Mouse (Mus musculus) MEL-GATA-1-ER (cell line): Measurements from ENCODE around the gene Cd59a.
"Not testable (repeated sequence)": the region's sequence is repeated elsewhere in the genome, so short reads cannot be mapped to it uniquely, and the experiment has no call there.

Experiments
- DNase-seq: peaks from one replicate; pipeline ENCODE4 v3.0.0-alpha.2; 2012; ENCODE audit warnings: low read depth; ENCODE audit errors: extremely low read depth

The Cd59a gene

DNA sequence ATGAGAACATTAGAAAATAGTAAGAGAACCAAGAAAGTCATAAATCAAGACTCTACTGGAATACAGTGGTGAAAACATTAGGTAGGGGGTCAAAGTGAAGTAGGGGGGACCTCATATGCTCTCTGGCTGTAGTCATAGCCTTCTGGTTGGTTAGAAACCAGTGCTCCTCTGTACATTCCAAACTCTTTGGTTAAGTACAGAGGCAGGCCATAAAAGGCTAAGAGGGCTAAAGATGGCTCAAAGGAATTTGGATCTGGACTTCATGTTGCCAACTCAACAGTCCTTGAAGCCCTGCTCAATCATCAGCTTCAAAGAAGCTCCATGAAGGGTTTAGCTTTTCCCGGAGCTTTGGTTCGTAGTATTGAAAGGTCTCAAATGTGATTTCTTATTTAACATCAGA is 13.4 kb downstream of the Cd59a start:
- not testable (repeated sequence) for DNase-seq

DNA sequence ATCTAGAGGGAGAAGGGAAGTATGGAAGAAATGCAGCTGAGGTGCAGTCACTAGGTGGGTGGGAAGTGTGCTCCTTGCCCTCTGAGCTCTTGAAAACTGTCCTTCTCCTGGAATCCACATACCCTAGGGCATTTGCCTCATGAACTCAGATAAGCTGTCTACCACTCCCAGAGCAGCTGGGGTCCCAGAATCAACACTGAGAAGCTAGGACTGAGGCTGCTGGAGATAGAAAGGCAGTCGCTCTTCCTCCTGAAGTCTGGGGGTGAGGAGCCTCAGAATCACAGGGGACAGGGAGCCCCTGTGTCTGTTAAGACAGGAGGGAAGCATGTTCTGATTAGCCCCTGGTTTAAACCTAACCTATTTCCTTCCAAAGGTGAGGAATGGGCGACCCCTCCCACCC is 13.9 kb downstream of the Cd59a start:
- no peak for DNase-seq

- DNase-seq, result no peak
These were observed 14.4 kb downstream of the Cd59a start for GRCm38 (mm10) chr2:104110031-104110430.

DNA sequence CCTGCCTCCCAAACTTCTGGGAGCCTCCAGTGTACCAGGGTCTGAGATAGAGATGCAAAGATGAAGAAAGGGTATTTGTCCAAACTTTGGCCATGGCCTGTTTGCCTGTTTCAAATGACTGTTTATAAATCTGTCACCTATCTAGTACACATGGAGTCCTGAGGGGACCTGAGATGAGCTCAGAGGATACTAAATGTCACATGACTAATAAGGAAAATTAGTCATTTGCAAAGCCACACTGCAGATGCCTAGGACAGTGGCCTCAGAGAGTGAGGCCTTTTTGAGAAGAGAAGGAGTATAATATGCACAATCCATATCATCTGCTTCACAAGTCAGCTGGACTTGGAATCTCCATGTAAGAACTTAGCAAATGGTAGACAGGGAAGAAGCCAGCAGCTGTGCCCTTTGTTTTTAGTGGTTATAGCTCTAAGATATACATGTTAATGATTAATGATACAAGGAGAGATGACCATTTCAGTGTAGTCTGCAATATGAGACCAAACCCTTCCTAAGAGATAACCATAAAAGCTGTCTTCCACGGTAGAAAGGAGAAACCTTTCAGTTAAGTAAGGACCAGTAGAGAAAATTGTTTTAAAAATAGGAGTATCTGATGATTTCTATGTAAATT is 15.7 kb downstream of the Cd59a start:
- DNase-seq, result not testable (repeated sequence)

- not testable (repeated sequence) for DNase-seq
These were observed 18.0 kb downstream of the Cd59a start for GRCm38 (mm10) chr2:104113563-104113962.

- DNase-seq, result no peak
These were observed 19.3 kb downstream of the Cd59a start for GRCm38 (mm10) chr2:104114898-104115297.

DNA sequence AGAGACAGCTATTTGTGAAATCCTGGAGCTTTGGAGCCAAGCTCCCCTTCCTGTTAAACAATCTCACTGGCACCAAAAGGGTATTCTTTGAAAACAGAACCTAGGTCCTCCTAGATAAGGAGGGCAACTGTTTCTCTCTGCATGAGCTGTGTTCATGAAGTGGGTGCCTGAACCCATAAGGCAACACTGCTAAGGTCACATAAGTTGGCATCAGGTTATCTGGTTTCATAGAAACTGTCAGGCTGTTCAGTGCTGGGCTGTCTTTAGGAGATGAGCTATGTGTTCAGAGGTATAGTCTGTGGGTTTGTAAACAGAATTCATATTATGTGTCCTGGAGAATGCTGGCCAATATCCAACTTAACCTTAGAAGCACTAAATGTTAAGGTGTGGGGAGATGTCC is 21.6 kb downstream of the Cd59a start:
- not testable (repeated sequence) for DNase-seq

- DNase-seq, result no peak
These were observed 23.5 kb downstream of the Cd59a start for GRCm38 (mm10) chr2:104119097-104119496.

DNA sequence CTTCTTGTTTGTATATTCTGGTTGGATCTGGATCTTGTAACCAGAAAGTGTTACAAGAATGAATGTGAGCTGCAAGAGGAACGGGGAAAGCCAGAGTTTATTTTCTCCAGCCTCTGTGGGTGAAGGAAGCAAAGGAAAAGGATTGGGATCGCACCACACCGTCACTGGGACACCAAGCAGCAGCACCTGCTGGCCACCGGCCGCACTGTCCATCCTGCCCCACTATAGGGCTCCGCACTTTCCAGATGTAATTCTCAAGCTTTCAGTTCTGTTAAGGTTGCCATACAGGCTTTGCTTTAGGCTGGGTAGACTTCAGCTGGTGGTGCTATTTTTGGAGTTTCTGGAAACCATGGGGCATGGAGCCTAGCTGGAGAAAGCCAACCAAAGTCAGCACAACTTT is 24.7 kb downstream of the Cd59a start:
- no peak for DNase-seq

GRCm38 (mm10) chr2:104121681-104122504 is 26.3 kb downstream of the Cd59a start:
- DNase-seq, result peak; percentile 84

DNA sequence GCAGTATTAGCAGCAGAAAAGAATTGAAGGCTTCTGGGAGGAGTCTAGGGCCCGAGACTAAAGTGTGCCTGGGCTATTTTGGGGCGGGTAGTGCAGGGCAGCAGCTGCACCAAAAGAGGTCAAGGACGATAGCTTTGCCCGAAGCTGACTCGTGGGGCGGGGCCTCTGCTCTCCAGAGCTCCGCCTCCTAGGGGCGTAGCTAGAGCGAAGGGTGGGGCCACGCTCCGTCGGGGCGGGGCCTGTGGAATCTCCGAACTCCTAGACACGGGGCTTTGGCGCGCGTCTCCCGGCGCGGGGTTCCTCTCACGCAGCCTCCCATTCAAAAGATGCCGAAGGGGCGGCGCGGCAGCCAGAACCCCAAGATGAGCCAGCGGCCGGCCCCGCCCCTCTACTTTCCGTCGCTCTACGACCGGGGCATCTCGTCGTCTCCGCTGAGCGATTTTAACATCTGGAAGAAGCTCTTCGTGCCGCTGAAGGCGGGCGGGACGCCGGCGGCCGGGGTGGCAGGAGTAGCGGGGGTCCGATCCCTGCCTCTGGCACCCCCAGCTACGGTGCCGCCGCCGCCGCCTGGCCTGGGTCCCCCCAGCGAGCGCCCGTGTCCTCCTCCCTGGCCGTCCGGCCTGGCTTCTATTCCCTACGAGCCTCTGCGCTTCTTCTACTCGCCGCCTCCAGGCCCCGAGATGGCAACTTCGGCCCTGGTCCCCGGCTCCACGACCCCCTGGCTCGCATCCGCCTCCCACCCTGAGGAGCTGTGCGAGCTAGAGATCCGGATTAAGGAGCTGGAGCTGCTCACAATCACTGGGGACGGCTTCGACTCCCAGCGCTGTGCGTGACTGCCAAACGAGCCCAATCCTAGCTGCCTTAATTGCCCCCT is 27.1 kb downstream of the Cd59a start, which contains the start of gene A930018P22Rik:
Gene A930018P22Rik (plus strand): TSS at position 265 of the 874 bp plus-strand sequence.
- peak; percentile 70 for DNase-seq

DNA sequence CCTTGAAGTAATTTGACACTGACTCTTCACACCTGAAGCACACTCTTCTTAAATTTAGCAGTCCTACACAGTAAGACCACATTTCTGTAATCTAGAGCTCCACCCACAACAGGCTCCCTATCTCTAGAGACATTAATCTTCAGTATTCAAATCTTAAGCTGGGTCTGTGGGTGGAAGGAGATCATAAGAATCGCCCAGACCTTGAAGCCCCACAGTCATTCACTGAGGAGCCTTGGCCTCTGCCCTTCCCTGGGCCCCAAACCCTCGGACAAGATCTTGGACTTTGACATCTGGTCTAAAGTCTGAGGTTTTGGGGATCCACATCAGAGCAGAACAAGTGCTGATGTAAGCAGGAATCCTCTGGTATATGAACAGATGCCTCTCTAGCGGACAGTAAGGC is 27.9 kb downstream of the Cd59a start:
- DNase-seq, result no peak

- no peak for DNase-seq
These were observed 28.5 kb downstream of the Cd59a start for GRCm38 (mm10) chr2:104124071-104124470.

DNA sequence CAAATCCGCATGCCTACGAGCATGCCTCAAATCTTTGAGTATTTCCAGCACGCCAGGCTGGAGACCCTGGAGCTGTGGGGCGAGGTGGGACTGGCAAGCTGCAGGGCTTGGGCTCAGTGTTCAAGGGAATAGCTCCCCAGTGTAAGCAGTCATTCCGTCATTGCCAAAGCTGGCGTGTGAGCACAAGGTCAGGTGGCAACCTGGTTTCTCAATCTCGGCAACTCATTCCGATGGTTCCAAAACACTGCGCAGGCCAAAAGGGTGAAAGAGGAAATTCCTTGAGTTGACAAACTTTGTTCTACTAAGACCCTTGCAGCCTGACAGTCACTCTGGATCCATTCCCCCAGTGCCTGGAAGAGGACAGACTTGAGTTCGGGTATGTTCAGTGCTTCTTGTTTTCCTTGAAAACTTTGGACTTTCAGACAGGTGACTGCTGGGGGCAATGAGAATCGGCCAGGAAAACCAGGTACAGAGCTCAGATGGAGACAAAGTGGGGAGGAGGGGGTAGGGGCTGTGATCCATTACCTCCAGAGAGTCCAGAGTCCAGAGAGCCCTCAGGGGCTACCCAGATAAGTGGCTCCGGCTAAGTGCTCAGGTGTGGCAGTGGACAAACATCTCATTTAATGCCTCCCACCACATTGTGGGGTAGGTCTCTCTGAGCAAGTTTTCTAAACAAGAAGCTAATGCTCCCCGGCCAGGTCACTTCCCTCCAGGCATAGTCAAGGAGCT is 33.4 kb downstream of the Cd59a start:
- DNase-seq, result no peak

GRCm38 (mm10) chr2:104130165-104130564 is 34.6 kb downstream of the Cd59a start:
- DNase-seq, result no peak

- DNase-seq, result no peak
These were observed 35.4 kb downstream of the Cd59a start for GRCm38 (mm10) chr2:104130969-104131368.

- no peak for DNase-seq
These were observed 36.8 kb downstream of the Cd59a start for GRCm38 (mm10) chr2:104132266-104132859.

GRCm38 (mm10) chr2:104133042-104133810 is 37.6 kb downstream of the Cd59a start:
- DNase-seq, result no peak

DNA sequence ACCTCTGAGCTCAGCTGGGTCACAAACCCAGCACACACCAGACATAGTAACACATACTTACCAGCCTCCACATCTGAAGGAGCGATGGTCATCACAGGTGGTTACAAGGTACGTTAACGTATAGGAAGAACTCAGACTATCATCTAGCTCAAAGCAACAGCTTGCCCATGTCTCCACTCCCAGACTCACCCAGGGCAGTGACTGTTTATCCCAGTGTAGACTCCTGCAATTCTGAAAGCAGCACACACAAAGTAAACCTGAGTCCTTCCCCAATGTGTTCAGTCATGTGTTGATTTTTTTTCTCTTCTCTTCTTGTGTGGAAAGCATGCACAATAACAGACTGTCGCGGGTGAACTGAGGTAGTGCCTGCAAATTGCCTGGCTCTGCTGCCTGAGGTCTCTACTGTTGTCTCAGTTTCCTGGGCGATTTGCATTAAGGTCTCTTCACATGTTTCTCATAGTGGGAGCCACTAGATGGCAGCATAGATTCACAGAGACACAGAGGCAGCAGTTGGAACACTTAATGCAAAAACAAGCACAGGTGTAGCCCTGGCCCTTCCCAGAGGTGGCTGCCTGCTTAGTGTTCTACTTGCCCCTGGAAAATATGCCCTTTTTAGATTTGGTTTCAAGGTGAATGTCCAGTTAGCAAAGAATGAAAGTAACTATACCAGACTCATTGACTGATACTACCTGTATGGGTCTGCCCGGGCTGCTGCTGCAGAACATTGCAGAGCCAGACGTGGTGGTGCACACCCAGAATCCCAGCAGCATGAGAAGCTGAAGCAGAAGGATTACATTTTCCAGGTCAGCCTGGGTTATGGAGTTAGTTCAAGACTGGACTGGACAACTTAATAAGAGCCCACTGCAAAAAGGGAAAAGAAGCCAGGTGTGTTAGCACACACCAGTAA is 38.8 kb downstream of the Cd59a start:
- peak; percentile 60 for DNase-seq
